Mouse (Mus musculus) layer of hippocampus, adult 8-10 months (tissue): ENCODE measurements around the gene Rps3a1. TPM values are rescaled to one million over a fixed set of nuclear protein-coding genes. Genes with fewer than 3 reads are reported as not detected.
A peak's percentile ranks its signal among the peaks of the same experiment; 100 is the strongest.

Experiments
- DNase-seq, 2 experiments: peaks; one replicate each; pipeline ENCODE4 v3.0.0; 2022; ENCODE audit warnings: low spot score in 2 of 2
- total RNA-seq, 4 experiments: library from RNA; stranded (reverse); gene quantifications; 2 replicates each; pipeline ENCODE4 v1.2.4; 2022

Rps3a1 gene
- total RNA-seq: 100 to 1,000 TPM; 396 to 524 (median 465) TPM

DNA sequence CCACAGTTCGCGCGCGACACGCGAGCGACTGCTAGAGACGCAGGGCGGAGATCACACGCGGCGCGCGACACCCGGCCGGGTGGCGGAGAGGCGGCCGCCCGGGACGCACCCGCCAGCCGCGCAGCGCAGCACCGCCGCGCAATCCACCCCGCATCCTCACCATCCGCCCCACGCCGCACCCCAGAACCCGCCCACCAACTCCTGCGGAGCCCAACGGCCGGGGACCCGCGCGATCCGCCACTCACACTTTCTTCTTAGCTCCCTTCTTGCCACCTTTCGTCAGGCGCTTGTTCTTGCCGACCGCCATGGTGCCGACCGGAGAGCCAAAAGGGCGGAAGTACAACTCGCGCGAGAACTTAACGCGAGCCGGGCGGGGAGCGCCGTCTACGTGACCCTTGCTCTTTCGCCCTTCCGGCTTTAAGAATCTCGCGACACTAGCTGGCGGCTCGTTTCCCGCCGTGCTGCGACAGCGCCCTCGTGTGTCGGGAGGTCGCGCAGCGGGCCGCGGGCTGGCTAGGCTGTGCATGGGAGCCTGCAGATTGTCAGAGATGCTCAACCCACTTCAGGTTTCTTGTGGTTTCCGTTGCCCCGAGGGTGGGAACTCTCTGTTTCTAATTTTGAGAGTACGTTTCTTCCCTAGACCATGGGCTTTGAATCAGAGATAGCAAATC lies at the start of gene Rps3a1:
TSS of gene Rps3a1 (minus strand) at position 440 of the 671 bp plus-strand sequence.
- peak; percentile 96 to 99 for DNase-seq

DNA sequence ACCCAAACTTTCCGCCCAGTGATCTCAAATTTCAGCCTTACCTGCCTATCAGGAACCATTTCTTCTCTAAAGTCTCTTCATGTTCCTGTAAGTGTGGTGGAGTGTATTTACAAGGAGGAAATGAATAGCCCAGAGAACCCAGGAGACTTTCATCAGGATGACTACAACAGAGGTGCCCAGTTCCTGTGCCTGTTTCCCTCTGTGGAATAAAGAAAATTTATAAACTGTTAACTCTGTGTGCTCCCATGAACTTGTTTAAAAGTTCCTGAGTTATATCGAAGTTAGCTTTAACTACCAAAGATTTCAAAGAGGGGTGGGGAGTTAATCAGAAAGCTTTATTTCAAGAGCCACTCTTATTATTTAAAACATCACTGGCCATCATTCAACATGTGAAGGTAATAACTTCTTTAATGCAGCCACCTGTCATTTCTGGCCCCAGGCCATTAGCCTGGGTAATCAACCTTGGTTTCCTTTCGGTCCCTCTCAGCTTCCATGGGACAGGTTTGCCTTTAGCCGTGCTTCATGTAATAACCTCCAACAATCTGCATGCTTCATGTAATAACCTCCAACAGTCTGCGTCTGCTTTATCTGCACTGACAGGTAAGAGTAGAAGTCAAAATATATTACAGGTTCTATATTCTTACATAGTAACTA lies 45.4 kb upstream of the Rps3a1 start:
- no peak for DNase-seq

DNA sequence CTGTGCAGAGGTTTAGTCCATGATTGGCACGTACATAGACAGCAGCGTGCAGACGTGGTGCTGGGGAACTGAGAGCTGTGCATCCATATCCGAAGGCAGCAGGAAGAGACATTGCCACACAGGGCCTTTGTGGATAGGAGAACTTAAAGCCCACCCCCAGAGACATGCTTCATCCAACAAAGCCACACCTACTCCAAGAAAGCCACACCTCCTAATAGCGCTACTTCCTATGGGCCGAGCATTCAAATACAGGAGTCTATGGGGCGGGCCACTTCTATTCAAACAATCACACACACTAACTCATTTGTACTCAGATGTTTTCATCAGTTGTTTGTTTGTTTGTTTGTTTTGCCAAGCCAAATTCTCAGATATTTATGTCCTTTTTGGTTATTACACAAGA lies 42.0 kb upstream of the Rps3a1 start:
- no peak for DNase-seq

DNA sequence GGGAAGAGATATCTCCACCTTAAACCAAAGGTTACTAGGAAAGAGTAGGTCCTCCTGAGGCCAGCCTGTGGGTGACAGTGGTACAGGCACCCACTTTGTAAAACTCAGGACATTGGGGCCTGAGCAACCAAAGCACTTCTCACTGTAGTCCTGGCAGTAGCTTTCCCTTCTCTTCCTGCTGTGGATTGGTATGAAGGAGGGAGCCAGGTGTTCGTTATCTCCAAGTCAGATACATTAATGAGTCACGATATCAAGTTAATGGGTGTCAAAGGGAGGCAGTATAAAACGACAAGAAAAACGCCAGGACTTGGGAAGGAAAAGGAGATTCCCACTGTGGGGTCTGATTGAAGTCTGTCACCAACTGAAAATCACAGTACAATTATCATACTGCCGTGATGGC lies 38.6 kb upstream of the Rps3a1 start:
- no peak for DNase-seq

DNA sequence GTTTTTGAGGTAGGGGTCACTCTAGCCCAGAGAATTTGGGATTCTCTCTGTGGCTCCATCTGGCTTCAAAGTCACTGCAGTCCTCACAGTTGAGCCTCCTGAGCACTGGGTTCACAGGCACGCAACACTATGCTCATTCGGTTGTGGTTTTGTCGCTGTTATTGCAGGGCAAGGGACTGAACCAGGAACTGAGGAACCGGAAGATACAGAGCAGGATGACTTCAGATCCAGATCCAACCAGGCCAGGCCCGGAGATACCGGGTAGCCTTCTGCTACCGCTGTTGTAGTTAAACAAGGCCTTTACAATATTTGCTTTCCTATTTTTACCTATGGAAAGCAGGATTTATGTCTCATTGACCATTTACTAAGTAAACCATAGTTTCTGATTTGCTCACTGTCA lies 37.2 kb upstream of the Rps3a1 start:
- DNase-seq: no peak

DNA sequence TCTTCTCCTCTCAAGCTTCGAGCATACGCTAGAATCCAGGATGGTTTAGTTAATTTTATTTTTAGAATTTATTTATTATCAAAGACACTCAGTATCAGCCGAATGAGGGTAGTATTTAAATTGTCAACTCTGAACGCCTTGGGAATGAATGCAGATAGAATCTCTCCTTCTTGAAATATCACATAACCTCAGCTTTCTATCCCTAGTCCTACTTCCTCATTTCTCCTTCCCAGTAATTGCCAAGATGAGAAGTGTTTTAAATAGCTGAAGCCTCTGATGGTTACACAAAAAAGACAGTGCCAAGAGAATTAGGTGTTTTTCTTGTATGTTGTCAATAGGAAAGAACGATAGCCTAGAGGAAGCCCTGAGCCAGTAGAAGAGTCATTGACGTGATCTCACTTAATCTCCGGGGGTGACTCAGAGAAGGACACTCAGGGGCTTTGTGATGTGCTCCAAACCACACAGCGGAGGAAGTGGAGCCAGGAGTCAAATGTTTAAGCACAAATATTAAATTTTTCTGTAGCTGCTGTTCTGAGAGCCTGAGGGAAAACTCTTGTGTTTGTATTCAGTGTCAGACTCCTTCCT lies 26.4 kb upstream of the Rps3a1 start:
- no peak for DNase-seq

DNA sequence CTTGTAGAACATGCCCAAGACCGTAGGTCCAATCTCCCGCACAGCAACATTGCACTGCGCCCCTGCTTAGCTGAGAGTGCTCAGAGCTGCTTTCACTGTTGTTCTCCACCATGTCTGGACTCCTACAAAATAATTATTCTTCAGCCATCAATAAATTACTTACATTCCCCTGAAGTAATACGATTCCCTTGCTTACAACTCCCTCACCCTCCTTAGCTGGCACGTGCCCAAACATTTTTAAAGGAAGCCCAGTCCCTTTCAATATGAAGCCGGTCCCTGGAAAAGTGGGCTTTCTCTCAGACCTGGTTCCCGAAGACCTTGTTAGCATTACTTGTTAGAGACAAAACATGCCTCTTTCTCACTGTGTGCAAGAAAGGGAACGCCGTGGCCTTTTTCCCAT lies 7.0 kb upstream of the Rps3a1 start:
- DNase-seq: no peak

DNA sequence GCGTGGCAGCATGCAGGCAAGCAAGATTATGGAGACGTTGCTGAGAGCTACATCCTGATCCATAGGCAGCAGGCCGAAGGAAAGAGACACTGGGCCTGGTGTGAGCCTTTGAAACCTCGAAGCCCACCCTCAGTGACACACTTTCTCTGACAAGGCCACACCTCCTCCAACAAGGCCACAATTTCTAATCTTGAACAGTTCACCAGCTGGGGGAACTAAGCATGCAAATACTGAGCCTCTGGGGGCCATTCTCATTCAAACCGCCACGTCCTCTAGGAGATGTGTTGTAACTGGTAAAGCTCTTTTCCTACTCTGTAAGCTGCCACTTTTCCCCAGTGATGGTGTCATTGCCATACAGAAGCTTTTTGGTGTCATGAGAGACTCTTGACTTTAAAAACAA lies 6.6 kb upstream of the Rps3a1 start:
- no peak for DNase-seq

DNA sequence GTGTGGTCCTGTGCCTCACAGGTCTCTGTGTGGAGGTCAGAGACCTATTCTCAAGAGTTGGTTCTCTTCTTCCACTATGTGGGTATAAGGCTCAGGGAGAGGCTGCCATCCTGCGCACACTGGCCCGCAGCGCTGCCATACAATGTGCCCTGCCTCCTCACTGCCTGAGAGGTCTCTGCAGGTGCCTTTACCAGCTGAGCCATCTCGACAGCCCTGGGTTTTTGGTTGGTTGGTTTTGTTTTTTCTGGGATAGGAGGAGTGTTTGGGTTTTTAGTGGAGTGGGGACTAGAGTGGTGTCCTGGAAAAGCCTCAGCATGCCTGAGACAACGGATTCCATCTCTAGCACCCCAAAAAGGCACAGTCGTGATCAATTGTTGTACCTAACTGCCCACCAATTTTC lies 841 bp upstream of the Rps3a1 start:
- DNase-seq: no peak

DNA sequence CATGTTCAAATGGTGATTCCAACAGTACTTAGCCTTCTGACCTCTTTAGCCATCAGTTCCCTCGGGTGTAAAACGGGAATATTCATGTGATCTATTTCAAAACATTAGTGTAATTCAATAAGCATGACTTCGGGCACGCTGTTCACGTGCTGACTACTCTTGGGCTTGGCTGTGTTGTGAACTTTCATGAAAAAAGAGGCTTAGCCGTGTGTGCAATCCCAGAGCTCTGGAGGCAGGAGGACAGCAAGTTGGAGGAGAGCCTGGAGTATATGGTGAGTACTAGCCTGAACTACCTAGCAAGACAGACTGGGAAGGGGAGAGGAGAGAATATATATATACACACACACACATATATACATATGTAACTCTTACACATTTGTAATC lies 424 bp upstream of the Rps3a1 start:
- no peak for DNase-seq

DNA sequence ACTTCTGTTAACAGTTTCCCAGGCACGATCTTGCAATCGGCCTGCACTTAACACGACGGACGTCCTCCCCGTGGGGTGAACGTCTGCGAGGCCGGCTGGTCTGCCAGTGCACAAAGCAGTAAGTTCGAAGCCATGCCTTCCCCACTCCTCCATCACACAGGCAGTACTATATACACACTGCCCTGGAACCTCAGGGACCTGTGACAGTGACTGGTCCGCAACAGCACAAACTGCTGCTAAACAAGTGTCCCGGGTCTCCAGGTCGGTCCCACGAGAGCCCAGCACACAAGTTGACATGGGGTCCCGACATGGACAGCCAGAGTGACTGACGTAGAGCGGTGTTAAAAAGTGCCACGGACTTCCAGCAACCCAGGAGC lies 628 bp downstream of the Rps3a1 start:
- peak in 1 of 2 experiments; percentile 17 for DNase-seq

DNA sequence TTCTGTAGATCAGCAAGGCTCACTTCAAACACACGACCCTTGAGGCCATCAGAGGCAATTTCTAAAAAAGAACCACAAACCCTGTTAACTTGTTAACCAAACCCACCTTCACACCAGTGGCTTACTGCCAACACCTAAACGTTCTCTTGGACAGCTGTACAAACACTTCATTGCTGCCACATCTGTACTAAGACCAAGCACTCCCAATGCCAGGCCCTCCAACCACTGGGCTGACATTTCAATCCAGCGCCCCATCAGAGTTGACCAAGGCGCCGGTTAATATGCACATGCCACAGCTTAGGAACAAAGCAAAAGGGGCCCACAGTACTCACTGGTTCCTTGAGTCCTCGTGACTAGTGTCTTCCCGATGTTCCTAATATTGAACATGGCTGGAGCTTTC lies 1.1 kb downstream of the Rps3a1 start:
- DNase-seq: no peak

DNA sequence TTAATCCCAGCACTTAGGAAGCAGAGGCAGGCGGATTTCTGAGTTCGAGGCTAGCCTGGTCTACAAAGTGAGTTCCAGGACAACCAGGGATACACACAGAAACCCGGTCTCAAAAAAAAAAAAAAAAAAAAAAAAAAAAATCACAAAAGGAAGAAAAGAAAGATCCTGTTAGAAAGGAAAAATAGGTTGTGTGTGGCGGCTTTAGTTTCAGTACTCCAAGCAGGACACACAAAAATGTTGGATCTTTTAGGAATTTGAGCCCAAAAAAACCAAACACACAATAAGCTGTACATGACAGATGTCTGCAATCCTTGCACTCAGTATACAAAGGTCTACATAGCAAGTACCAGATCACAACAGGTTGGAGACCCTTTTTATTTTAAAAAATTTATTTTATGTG lies 2.8 kb downstream of the Rps3a1 start:
- no peak for DNase-seq

DNA sequence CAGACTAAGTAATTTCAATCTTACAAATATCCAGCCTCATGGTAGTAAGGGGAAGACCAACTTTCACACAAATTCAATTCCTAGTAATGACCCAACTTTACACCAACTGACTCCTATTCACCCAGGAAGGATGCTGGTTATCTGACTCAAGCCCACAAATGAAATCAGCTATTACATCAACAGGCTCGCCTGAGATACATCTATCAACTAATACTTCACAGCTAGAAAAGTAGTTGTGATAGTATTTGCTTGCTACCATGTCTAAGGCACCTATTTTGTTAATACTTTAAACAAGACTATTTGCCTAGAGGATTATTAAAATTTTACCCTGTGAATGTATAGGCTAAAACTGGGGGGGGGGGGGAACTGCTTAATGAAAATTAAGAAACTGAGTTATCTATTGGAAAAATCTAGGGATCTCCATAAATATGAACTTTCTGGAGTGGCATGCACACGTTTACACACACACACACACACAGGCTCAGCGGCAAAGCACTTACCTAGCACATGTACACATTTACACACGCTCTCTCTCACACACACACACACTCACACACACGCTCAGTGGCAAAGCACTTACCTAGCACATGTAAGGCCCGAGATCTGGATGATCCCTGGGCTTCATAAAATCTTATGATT lies 5.4 kb downstream of the Rps3a1 start:
- DNase-seq: no peak

DNA sequence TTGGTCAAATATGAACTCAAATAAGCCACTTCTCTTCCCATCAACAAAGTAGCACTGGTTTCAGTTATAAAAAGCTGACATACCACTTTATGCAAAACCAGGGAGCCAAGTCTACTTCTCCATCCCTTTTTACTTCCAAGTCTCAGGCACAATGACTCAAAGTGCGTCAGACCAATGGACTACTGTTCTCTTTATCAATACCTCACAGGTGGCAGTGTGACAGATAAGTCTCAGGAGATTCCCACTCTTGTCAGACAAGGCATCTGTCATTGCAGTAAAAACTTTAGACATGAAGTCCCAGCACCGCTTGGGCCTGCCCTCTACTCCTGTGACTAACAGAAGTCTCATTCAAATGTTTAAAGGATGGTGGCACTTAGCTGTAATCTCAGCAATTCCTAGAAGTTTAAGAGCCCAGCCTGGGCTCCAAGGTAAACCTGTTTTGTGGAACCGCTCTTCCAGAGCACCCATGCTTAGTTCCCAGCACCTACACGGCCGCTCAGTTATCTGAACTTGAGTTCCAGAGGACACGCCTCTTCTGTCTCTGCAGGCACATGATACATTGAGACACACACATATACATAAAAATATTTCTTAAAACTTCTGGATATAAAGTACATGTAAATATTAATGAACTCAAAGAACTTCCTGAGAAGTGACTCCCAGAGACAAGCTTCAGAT lies 6.5 kb downstream of the Rps3a1 start:
- no peak for DNase-seq

DNA sequence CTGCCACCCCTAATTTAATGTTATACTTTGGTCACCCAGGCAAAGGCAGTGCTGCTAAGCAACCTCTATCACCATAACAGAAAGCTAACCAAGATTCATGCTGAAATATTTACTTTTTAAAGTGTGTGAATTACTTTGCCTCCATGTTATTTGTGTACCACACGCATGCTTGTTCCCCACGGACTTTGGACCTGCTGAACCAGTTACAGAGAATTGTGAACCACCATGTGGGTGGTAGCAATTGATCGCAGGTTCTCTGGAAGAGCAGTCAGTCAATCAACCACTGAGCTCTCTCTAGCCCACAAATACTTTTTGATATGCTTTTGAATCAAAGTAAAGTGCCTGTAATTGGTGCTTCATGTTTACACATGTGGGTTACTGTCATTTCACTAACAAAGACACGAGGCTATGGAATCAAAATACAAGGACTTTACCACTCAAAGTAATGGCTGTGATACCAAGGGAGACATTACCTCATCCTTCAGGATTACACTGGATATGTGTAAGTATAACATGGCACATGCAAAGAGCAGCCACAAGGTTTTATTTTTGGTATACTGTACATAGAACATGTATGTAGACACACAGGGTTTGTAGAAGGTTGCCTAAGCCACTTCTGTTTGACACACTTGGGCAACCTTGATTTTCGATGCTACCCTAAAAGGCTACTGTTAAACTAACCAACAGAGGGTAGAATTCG lies 7.4 kb downstream of the Rps3a1 start:
- no peak for DNase-seq

DNA sequence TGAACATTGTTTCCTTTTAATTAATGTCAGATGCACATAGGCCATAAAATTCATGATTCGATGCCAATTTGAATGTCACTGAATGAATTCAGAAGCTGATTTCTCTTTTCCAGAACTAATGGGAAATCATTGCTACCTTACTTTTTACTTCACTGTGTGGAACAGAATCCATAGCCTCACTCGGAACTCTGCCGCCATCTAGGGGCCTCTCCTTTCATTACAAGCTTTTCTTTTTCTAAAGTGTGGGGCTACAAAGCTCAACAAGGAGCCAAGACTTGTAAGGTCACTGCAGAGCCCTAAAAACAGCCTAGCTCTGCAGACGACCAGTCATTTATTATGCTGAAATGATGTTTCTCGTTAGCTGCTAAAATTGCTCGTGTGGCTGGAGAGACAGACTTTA lies 12.7 kb downstream of the Rps3a1 start:
- DNase-seq: peak; percentile 35 to 81

DNA sequence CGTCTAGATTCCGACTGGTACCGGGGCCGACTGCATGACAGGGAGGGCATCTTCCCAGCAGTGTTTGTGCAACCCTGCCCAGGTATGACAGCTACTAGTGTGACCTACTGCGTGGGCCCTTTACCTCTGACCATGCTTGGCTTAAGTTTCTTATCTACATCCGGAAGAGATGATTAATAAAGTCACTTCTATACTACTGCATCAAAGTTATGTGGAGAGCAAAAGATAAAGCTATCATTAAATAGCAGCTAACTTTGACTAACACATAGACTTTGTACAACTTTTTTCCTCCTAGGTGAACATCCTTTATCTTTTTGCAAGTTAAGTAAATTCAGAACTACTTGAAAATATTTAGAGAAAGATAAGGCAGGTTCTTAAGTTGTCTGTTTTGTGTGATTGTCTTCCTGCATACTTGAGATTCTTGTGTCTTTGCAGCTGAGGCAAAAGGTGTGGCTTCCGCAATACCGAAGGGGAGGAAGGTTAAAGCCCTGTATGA lies 19.2 kb downstream of the Rps3a1 start:
- DNase-seq: no peak

DNA sequence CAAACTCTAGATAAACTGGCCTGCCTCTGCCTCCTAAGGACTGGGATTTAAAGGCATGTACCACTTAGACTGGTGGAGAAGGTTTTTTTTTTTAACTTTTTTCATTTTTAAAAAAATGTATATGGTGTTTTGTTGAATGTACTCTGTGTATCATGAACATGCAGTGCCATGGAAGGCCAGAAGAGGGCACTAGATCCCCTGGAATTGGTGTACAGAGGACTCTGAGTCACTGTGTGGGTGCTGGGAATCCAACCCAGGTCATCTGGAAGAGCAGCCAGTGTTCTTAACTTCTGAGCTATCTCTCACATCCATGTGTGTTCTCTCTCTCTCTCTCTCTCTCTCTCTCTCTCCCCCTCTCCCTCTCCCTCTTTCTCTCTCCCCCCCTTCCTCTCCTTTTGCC lies 20.3 kb downstream of the Rps3a1 start:
- no peak for DNase-seq

DNA sequence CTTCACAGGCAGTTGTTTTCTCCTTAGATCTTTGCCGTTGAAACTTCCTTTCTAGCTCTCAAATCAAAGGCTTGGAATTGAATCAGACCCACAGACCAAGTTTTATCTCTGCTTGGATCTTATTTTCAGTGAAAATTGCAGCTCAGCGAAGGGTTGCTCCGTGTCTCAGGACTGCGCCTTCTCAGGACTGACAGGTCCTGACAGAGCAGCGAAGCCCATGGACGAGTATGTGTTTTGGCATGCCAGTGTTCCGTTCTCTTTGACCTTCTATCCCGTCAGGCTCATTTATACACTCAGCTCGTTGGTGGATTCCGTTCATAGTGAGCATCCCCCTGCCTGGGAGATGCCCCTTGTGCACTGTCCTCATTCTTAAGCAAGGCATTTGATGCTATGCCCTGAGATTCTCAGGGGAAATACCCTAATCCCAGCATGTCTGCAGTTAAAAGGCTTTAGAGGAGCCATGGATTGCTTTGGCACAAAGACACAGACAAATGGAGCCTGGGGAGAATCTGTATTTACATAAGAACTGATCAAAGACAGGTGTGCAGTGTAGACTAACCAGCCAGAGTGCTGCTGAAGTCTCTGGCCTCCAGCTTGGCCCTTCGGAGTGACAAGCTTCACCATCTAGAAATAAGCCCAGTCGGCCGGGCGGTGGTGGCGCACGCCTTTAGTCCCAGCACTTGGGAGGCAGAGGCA lies 23.1 kb downstream of the Rps3a1 start:
- no peak for DNase-seq

DNA sequence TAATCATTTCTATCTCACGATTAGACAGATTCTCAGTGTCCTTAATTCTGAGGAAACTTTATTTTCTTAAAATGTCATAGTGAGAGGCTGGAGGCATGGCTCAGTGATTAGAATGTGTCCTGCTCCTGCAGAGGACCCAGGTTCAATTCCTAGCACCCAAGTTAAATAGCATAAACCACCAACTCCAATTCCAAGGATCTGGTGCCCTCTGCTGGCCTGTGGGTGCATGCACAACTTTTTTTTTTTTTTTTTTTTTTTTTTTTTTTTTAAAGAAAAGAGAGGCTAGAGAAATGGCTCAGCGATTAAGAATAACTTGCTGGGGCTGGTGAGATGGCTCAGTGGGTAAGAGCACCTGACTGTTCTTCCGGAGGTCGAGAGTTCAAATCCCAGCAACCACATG lies 25.6 kb downstream of the Rps3a1 start:
- no peak for DNase-seq
